ENCODE assay signal across 10 mouse cellular contexts in the genomic region with DNA sequence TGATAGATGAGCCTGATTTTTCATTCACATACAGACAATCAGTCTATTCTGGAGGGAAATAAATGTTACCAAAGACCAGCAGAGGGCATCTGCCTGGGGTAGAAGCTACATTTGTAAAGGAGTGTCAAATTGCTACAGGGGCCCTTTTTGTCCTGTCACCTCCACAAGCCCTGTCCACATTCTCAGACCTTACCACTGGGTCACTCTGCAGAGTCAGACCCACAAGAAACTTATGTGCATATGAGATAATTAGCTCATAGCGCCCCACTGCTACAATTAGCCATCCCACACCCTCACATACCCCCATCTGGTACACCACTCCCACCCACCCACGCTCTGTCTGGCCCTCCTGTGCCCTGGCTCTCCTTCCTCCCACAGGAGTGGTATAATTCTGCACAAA.
DNase-seq lines count a peak whose midpoint lies in the region; ATAC-seq and TF ChIP-seq lines count a peak whose summit lies in the region.
"Had no signal": no experiment of that assay in that cellular context is flagged by ENCODE, and none has a peak within 500 bp of the region (broad histone marks: within the 10 kb centered on the region; RNA-seq: fewer than 3 reads in every experiment).

No protein-coding gene starts in this region.

- 57% methylated on average over 2 of the region's 2 CpGs for WGBS in kidney, postnatal 0 days
- 54% methylated on average over 2 of the region's 2 CpGs for WGBS in forebrain, postnatal 0 days
- WGBS in midbrain, embryonic 16.5 days = 75% methylated on average over 2 of the region's 2 CpGs

- peak; percentile 52 for TF ChIP-seq CTCF in kidney, postnatal 0 days (IDR thresholded peaks at IDR 0.05; ENCODE audit: low read depth)
- peak; percentile 60 for TF ChIP-seq CTCF in forebrain, postnatal 0 days (IDR thresholded peaks at IDR 0.05; ENCODE audit: low read depth)

- DNase-seq in kidney, postnatal 0 days (ENCODE audit: low spot score) = peak; percentile 14
- DNase-seq in kidney, adult 18-20 months = no peak
- peak; percentile 48 for DNase-seq in cerebellum, adult 11-12 months
- DNase-seq in forebrain, postnatal 0 days = no peak
- DNase-seq in ovary, postnatal 14 days (ENCODE audit: low spot score) = no peak
- DNase-seq in adrenal gland, adult 18-20 months (ENCODE audit: low spot score in 2 of 2) = no peak
- DNase-seq: adrenal gland, postnatal 36 days had no signal

- no peak overlapping the region for H3K4me3 ChIP-seq in kidney, postnatal 0 days (replicated peaks; ENCODE audit: low read depth, low read length)
- H3K4me3 ChIP-seq in forebrain, postnatal 0 days (ENCODE audit: low read depth, low read length) = peak overlapping the region; percentile 50
- peak overlapping the region; percentile 76 for H3K4me3 ChIP-seq in midbrain, embryonic 16.5 days (ENCODE audit: low read depth, low read length)

- no peak overlapping the region for H3K9ac ChIP-seq in kidney, postnatal 0 days (ENCODE audit: low read depth, low read length)
- peak overlapping the region; percentile 37 for H3K9ac ChIP-seq in forebrain, postnatal 0 days
- peak overlapping the region; percentile 45 for H3K9ac ChIP-seq in midbrain, embryonic 16.5 days (ENCODE audit: low read depth, low read length)
- H3K9ac ChIP-seq: liver, embryonic 14.5 days had no signal

- no peaks in the 10 kb centered on the region for H3K9me3 ChIP-seq in kidney, postnatal 0 days (replicated peaks; ENCODE audit: low read length)
- no peaks in the 10 kb centered on the region for H3K9me3 ChIP-seq in forebrain, postnatal 0 days (ENCODE audit: low read length)
- H3K9me3 ChIP-seq in midbrain, embryonic 16.5 days (replicated peaks; ENCODE audit: control insufficient read depth, low read length, poor library complexity, severe bottlenecking) = no peaks in the 10 kb centered on the region

- H3K4me2 ChIP-seq in kidney, postnatal 0 days (ENCODE audit: low read length) = no peak overlapping the region
- peak overlapping the region; percentile 79 for H3K4me2 ChIP-seq in forebrain, postnatal 0 days (ENCODE audit: low read depth)
- peak overlapping the region; percentile 55 for H3K4me2 ChIP-seq in midbrain, embryonic 16.5 days (ENCODE audit: low read length)

- no peak for ATAC-seq in kidney, postnatal 0 days (replicated peaks; ENCODE audit: low FRiP score, low read depth)
- ATAC-seq in forebrain, postnatal 0 days = no peak
- no peak for ATAC-seq in midbrain, embryonic 16.5 days
- no peak for ATAC-seq in monocyte, adult 5-6 weeks (replicated peaks; ENCODE audit: insufficient number of reproducible peaks, low FRiP score, low TSS enrichment, poor library complexity, severe bottlenecking)

- no peak overlapping the region for H3K27ac ChIP-seq in kidney, postnatal 0 days
- peak overlapping the region; percentile 57 for H3K27ac ChIP-seq in forebrain, postnatal 0 days (ENCODE audit: low read depth, low read length)
- H3K27ac ChIP-seq in midbrain, embryonic 16.5 days (ENCODE audit: low read length) = peak overlapping the region; percentile 93
- H3K27ac ChIP-seq: liver, embryonic 14.5 days had no signal

- no peaks in the 10 kb centered on the region for H3K4me1 ChIP-seq in kidney, postnatal 0 days (replicated peaks; ENCODE audit: insufficient read depth, low read length)
- H3K4me1 ChIP-seq in forebrain, postnatal 0 days (ENCODE audit: insufficient read depth) = peaks cover 9% of the 10 kb centered on the region; the same call in 1 of the 2 replicates
- H3K4me1 ChIP-seq in midbrain, embryonic 16.5 days (ENCODE audit: control insufficient read depth, insufficient read depth, low read length) = peaks cover 12% of the 10 kb centered on the region; the same call in 1 of the 2 replicates

- peaks cover 17% of the 10 kb centered on the region for H3K27me3 ChIP-seq in kidney, postnatal 0 days (ENCODE audit: insufficient read depth, low read length)
- H3K27me3 ChIP-seq in forebrain, postnatal 0 days (ENCODE audit: insufficient read depth, low read length) = no peaks in the 10 kb centered on the region
- no peaks in the 10 kb centered on the region for H3K27me3 ChIP-seq in midbrain, embryonic 16.5 days (ENCODE audit: control insufficient read depth, insufficient read depth, low read depth, low read length)

- H3K36me3 ChIP-seq in kidney, postnatal 0 days (ENCODE audit: insufficient read depth, low read length) = no peaks in the 10 kb centered on the region
- H3K36me3 ChIP-seq in forebrain, postnatal 0 days (ENCODE audit: insufficient read depth) = no peaks in the 10 kb centered on the region
- no peaks in the 10 kb centered on the region for H3K36me3 ChIP-seq in midbrain, embryonic 16.5 days (ENCODE audit: control insufficient read depth, insufficient read depth, low read length)

Comparison
In these comparisons a context has a peak if more than half of its experiments do, and no peak if none do; other contexts are left out.
1. DNase-seq: peak in kidney, postnatal 0 days (single experiment) and cerebellum, adult 11-12 months (single experiment); none in kidney, adult 18-20 months (single experiment), forebrain, postnatal 0 days (single experiment), ovary, postnatal 14 days (single experiment) and adrenal gland, adult 18-20 months (0 of 2).